Mouse (Mus musculus) left cerebral cortex, postnatal 4 days (tissue): ENCODE measurements around the gene Hmg20b. TPM values are rescaled to one million over a fixed set of nuclear protein-coding genes. Genes with fewer than 3 reads are reported as not detected.

ENCODE experiments used
- DNase-seq: peaks from one replicate; pipeline ENCODE4 v3.0.0-alpha.2; 2022
- intact Hi-C: fragments of 180-260 bp; cut with DNase I; formaldehyde crosslinking; loops from one replicate; pipeline ENCODE4 v1.15.1; 2025
- total RNA-seq, 2 experiments: library from RNA; stranded (reverse); gene quantifications; 2 replicates each; pipeline ENCODE4 v1.2.3; 2021

Hmg20b gene
- total RNA-seq, 2 experiments from 2014 or later = 23.5 to 26.8 TPM

DNA sequence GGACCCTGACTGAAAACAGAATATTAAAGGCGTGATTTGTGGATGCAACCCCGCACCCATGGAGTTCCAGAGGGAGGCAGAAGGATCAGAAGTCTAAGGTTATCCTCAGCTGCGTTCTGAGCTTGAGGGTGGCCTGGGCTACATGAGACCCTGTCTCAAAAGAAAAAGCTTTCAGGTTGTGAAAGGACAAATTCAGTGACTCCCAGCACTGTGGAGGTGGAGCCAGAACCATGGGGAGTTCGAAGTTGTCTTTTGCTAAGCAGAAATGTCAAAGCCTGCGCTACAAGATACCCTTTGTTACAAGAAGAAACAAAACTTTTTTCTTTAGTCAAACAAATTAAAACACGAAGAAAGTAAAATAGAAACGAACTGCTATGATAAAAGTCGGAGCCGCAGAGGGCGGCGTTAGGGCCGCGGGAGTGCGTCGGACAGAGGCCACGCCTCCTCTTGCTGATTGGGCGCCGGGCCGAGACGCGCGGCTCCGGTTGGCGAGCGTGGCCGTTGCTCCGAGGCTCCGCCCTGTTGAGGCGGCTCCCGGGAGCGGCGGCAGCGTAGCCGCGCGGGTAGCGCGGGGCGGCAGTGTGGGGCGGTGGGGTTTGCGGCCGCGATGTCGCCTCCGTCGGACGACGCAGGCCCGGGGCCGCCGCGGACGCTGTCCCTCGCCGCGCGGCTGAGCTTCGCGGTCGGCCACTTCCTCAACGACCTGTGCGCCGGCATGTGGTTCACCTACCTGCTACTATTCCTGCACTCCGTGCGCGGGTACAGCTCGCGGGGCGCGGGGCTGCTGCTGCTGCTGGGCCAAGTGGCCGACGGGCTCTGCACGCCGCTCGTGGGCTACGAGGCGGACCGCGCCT, 6.9 kb upstream of the Hmg20b start, which contains the start of gene Mfsd12:
Gene Mfsd12, plus strand, starts transcription at position 501 of the 854 bp plus-strand sequence.
- peak; percentile 94 for DNase-seq
- intact Hi-C loops = no loop called here

DNA sequence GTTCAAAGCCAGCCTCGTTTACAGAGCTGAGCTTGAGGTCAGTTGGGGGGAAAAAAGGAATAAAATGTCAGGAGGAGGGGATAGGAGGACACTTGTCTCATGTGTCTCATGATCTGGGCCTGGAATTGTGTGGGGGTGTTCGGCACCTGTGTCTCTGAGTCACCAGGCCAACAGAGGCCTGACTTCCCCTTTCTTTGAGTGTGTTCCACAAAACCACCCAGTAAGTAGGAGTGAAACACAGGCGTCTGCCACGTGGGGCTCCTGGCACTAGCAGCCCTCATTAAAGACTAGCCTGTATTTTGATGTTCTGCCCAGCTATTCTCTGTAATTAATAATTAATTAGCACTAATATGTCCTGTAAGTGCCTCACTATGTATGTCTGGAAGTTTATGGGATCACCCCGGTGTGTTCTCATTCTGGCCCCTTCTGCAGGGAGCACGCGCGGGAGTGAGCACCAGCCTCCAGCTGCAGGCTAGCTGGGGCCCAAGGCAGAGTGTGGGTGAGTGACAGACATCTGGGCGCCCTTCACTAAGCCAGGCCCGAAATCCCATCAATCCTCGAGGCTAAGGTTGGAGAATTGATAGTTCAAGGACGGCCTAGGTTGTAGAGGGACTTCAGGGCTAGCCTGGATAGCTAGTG, 6.2 kb upstream of the Hmg20b start:
- DNase-seq = no peak
- intact Hi-C loops = no loop called here

GRCm38 (mm10) chr10:81355533-81355932, 5.3 kb upstream of the Hmg20b start:
- intact Hi-C loops = no loop called here

DNA sequence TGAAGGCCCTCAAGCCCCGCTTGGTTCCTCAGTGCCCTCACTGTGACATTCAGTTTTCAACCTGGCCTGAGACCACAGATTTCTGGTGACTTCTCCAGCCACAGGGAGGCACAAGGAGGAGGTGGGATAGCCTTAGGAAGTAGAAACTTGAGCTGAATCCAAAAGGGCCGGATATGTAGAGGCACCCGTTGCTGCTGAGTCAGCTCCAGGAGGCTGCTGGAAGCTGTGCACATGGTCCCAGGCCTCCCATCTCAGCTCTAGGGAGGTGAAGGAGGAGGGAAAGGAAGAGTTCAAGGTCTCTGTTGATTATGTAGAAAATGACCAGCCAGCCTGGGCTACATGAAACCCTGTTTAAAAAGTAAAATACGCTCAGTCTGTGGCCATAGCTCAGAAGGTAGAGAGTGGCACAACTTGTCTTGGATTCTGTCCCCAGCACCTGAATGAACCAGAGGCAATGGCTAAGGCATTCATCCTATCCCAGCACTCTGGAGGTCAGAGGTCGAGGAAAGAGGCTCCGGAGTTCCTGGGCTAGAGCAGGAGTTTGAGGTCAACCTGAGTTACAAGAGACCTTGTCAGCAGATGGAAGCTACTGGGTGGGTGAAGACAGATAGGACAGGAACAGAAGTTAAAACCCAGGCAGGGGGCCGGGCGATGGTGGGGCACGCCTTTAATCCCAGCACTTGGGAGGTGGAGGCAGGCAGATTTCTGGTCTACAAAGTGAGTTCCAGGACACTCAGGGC, 4.6 kb upstream of the Hmg20b start:
- no peak for DNase-seq
- intact Hi-C loops = loop anchor here (5.0 kb wide), 1 partner anchor 68 kb away; no protein-coding TSS in a partner anchor

More at GRCm38 (mm10) chr10:81355533-81355932, 5.3 kb upstream of the Hmg20b start:
- DNase-seq = no peak

DNA sequence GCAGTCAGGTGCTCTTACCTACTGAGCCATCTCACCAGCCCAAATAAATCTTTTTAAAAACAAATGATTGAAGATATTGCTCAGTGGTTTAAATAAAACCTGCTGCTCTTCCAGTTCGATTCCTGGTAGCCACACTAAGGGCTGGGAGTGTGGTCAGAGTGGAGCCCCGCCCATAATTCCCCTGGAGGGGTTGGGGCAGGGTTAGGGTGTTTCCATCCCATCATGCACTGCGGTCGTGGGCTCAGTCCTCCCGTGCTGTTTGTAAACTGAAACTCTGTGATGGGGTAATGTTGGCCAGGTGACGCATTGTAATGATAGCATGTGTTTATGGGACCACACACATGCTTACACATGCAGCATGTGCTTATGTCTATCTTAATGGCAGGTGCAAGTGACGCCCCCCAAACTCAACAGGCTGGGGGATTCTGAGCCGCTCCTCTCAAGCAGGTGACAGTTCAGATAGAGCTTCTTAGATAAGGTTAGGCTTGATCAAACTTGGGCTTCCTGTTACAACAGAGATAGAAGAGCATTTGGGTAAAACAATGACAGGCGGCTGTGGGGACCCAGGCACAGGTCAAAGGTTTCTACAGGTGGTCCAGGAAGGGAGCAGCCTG, 1.5 kb upstream of the Hmg20b start:
- no peak for DNase-seq
- intact Hi-C loops = loop anchor here (5.0 kb wide), 1 partner anchor 64 kb away; no protein-coding TSS in a partner anchor

DNA sequence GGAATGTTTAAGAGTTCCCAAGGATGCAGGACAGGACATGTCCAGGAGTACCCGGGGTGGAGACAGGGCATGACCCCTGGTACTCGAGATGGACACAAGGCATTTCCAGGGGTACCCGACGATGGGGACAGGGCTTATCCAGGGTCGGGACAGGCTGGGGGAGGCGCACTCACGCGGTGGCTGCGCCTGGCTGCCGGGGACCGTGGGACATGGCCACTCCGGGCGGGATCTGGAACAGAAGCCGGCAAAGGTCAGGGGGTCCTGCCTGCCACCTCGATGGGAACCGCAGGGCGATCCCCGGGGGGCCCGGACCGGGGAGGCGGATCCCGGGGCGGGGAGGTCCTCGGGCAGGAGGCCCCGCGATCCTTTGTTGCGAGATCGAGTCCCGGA, 324 bp downstream of the Hmg20b start:
- intact Hi-C loops = loop anchor here (5.0 to 10.0 kb wide), 2 partner anchors 63 to 155 kb away; no protein-coding TSS in a partner anchor
- no peak for DNase-seq

DNA sequence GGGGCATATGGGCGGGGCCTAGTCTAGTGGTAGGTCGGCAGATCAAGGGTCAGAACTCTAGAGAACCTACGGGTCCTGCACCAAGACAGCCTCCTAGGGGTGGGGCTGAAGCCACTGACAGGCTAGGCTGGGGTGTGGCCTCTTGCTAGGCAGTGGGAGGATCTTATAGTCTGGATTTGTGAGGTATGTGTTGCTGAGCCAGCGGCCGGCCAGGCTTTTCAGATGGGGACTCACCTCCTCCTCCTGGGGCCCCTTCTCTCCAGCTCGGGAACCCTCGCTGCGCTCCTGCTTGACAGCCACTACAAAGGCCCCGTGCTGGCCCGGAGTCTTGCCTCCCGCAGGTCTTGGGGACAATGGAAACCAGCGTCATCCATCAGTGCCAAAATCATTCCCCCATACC, 1.1 kb downstream of the Hmg20b start:
- DNase-seq = no peak
- intact Hi-C loops = loop anchor here (10.0 kb wide), 1 partner anchor 154 kb away; no protein-coding TSS in a partner anchor

DNA sequence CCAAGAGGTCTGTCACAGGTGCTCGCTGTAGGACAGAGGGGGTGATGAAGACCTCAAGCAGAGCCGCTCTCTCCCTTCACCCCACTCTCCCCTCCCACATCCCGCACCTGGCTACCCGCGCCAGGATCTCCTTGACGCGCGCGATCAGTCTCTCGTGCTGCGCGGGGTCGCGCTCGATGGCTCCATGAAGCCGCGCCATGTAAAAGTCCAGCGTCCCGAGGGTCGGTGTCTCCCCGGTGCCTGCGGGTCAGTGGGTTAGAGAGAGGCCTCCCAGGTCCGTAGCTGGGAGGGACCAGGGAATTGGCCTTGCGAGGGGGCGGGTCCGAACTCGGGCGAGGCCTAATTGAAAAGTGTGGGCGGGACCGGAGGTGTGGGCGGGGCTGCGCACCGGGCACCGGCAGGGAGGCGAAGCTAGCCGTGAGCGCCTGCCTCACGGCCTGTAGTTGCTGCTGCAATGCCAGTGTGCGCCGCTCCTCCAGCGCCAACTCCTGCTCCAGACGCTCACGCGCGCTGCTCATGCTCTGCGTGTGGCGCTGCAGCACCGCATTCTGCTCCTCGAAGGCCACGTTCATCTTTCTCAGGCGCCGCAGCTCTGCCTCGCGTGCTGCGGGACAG, 3.7 kb downstream of the Hmg20b start:
- intact Hi-C loops = loop anchor here (10.0 kb wide), 1 partner anchor 152 kb away; no protein-coding TSS in a partner anchor
- peak; percentile 53 for DNase-seq

DNA sequence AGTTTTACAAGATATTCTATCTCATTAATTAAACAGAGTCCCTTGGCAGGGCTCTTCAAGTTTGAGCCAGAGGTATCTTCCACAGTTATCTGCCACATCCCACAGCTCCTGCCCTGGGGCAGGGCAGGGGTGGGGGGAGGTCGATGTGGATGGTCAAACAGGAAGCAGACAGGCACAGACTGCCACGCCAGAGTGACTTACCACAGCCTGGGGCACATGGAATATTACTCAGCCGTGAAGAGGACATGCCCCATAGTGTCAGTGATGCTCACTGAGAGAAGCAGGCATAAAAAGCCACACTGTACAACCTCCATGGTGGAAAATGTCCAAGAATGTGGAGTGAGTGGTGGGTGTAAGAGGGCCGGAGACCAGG, 5.1 kb downstream of the Hmg20b start:
- no peak for DNase-seq
- intact Hi-C loops = loop anchor here (10.0 kb wide), 1 partner anchor 150 kb away; no protein-coding TSS in a partner anchor

- no peak for DNase-seq
- intact Hi-C loops = loop anchor here (10.0 kb wide), 1 partner anchor 150 kb away; no protein-coding TSS in a partner anchor
Measured at GRCm38 (mm10) chr10:81344421-81345161, 5.7 kb downstream of the Hmg20b start.

- intact Hi-C loops = loop anchor here (10.0 kb wide), 1 partner anchor 148 kb away; no protein-coding TSS in a partner anchor
- DNase-seq = no peak
Measured at GRCm38 (mm10) chr10:81342686-81343505, 7.4 kb downstream of the Hmg20b start, which contains the start of gene Gipc3. Gene Gipc3, minus strand, starts transcription at chr10:81343266.

- intact Hi-C loops = loop anchor here (10.0 kb wide), 1 partner anchor 147 kb away; no protein-coding TSS in a partner anchor
Measured at GRCm38 (mm10) chr10:81341333-81341949, 8.8 kb downstream of the Hmg20b start.

DNA sequence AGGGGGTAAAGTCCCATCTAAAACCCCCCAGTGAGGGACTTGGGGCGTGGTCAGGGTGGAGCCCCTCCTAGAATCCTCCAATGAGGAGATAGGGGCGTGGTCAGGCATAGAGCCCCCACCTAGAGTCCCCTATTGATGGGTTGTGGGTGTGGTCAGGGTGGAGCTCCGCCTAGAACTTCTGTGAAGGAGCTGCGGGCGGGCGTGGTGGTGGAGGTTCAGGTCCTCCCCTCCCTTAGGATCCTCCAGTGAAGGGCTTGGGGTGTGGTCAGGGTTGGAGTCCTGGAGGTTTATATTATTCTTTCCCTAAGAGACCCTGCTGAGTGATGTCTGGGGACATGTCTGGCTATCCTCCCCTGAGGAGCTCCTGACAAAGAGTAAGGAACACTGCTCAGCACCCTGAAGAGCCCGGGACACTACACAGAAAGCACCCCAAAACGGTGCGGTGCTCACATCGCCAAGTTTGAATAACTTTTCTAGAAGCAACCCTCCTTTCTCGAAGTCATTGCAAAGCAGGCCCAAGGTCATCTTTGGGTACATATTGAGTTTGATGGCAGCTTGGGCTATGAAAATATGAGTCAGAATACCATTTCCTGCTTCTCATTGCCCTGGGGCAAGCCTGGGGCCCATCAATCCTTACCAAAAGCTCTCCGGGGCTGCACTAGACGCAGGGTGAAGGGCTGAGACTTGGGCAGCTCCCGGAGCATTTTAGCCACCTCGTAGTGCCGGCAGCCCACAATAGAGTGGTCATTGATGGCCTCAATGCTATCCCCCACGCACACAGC, 9.5 kb downstream of the Hmg20b start:
- intact Hi-C loops = loop anchor here (10.0 kb wide), 1 partner anchor 146 kb away; no protein-coding TSS in a partner anchor
- DNase-seq = no peak

More at GRCm38 (mm10) chr10:81341333-81341949, 8.8 kb downstream of the Hmg20b start:
- peak; percentile 76 for DNase-seq

DNA sequence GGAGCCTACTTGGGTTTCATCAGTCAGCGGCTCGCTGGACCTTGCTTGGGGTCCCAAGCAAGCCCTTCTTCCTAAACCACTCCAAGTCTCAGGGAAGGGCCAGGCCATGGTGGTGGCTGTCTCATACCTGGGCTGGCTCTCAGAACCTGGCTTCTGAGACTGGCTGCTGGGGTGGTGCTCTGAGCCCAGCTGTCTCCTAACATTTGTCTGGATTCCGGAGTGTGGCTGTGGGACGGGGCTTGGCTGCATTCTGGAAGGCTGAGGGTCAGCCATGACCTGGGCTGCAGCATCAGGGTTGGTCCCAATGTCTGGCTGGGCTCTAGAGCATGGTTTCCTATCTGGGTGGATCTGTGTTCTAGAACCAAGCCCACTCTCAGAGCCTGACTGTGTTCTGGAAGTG, 13.7 kb downstream of the Hmg20b start:
- intact Hi-C loops = no loop called here
- no peak for DNase-seq

DNA sequence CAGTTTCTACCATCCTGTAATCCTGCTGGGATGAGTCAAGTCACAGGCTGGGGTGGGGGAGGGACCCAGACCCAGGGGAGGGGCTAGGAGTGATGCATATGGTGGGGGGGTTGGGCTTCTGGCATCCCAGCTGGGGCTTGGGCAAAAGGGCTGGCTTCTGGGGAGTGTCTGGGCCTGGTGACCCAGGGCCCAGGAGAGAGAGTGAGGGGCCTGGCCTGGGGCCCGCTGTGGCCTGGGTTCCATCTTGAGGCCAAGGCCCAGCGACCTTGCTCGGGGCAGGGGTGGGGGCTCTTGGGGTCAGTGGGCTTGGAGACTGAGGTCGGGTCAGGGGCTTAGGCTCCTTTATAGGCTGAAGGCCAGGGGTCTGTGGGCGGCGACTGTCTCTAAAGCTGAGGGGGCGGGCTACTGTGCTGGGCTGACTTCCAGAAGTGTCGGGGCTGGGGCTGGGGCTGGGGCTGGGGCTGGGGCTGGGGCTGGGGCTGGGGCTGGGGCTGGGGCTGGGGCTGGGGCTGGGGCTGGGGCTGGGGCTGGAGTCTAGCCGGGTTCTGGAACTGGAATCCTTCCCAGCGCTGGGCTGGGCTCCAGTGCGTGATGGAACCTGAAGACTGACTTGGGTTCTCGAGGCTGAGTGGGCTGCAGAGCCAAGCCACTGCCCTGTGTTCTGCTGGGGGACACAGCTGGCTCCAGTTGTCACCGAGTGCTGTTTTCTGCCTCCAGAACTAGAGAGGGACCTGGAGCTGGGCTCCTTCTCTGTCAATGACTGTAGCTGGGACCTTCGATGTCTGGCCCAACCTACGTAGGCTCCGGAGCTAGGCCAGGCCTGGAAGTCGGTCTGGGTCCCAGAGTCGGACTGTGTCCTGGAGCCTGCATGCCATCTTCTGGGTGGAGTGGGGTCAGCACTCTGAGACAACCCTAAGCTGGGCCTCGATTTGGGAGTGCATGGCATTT, 14.6 kb downstream of the Hmg20b start:
- peak; percentile 68 for DNase-seq
- intact Hi-C loops = no loop called here

- intact Hi-C loops = no loop called here
- DNase-seq = no peak
Measured at GRCm38 (mm10) chr10:81334324-81334723, 16.0 kb downstream of the Hmg20b start.
